Mouse (Mus musculus) spleen, adult 2 months (tissue): ENCODE results near the gene Tjap1. TPM values are rescaled to one million over a fixed set of nuclear protein-coding genes. Genes with fewer than 3 reads are reported as not detected.

ENCODE experiments used
- DNase-seq, 2 experiments: peaks; one replicate each; pipeline versions ENCODE4 v3.0.0 to v3.0.0-alpha.2; 2012 to 2021; ENCODE audit warnings: low spot score in 2 of 2, low read depth in 1 of 2
- H3K27ac ChIP-seq: fragments of 200-500 bp; 2 replicates; pipeline ENCODE4 v1.5.1; 2012; ENCODE audit warnings: low read length, inconsistent platforms; ENCODE audit not compliant: insufficient read depth
- H3K27me3 ChIP-seq: fragments of 200-500 bp; 2 replicates; pipeline ENCODE4 v1.6.1; 2012; ENCODE audit warnings: mild to moderate bottlenecking, moderate library complexity, low read length, inconsistent platforms; ENCODE audit not compliant: control insufficient read depth, insufficient read depth
- H3K36me3 ChIP-seq: fragments of 200-500 bp; 2 replicates; pipeline ENCODE4 v1.6.1; 2012; ENCODE audit warnings: mild to moderate bottlenecking, low read length, inconsistent platforms; ENCODE audit not compliant: control insufficient read depth, insufficient read depth
- H3K4me1 ChIP-seq: fragments of 200-500 bp; 2 replicates; pipeline ENCODE4 v1.6.1; 2011; ENCODE audit warnings: inconsistent platforms; ENCODE audit not compliant: control insufficient read depth, insufficient read depth, insufficient read length
- H3K4me3 ChIP-seq: fragments of 200-500 bp; 2 replicates; pipeline ENCODE4 v1.5.1; 2011; ENCODE audit warnings: mild to moderate bottlenecking, inconsistent platforms; ENCODE audit not compliant: insufficient read depth, insufficient read length; ENCODE audit errors: extremely low read depth
- CTCF ChIP-seq: fragments of 200-500 bp; IDR thresholded peaks from 2 replicates; pipeline ENCODE4 v1.5.1; 2011; ENCODE audit warnings: mild to moderate bottlenecking, inconsistent platforms; ENCODE audit not compliant: insufficient read depth, insufficient read length, insufficient replicate concordance; ENCODE audit errors: extremely low read depth
- POLR2A ChIP-seq: fragments of 200-500 bp; IDR thresholded peaks from 2 replicates; pipeline ENCODE4 v1.6.1; 2011; ENCODE audit warnings: low read depth, low read length, inconsistent platforms
- WGBS: fragments of 180-500 bp; shearing (Covaris S2); methylation state at CpG from one replicate; pipeline ENCODE4 v1.1.7; 2018; 5-methylcytosine and 5-hydroxymethylcytosine counted together
- polyA plus RNA-seq: library from polyadenylated mRNA; depleted of rRNA; stranded (reverse); fragments of >200 nt; gene quantifications from 2 replicates; pipeline ENCODE4 v1.2.3, GENCODE M21; 2012; rRNA removed

Gene Tjap1
- polyA plus RNA-seq, 1 experiment = 28.8 TPM

- Histone ChIP-seq H3K27me3 (no peaks in the 10 kb centered on the region), H3K27ac (no peak overlapping the region), H3K36me3 (peaks cover 38% of the 10 kb centered on the region), H3K4me1 (no peaks in the 10 kb centered on the region), H3K4me3 (no peak overlapping the region)
- DNase-seq = no peak
- 84% methylated on average over 6 of the region's 6 CpGs for WGBS
- TF ChIP-seq POLR2A = no peak
- no peak for TF ChIP-seq CTCF
Measured at GRCm38 (mm10) chr17:46237079-46237478, 45.7 kb downstream of the Tjap1 start.

GRCm38 (mm10) chr17:46236067-46236466, 46.8 kb downstream of the Tjap1 start:
- H3K27me3 ChIP-seq = no peaks in the 10 kb centered on the region
- no peak for TF ChIP-seq CTCF
- 91% methylated on average over 1 of the region's 1 CpGs for WGBS
- peaks cover 35% of the 10 kb centered on the region for H3K36me3 ChIP-seq
- H3K27ac ChIP-seq = no peak overlapping the region
- H3K4me1 ChIP-seq = no peaks in the 10 kb centered on the region
- DNase-seq = no peak
- H3K4me3 ChIP-seq = no peak overlapping the region

GRCm38 (mm10) chr17:46227576-46227975, 55.2 kb downstream of the Tjap1 start:
- WGBS = 93% methylated on average over 7 of the region's 7 CpGs
- Histone ChIP-seq H3K4me1 (no peaks in the 10 kb centered on the region), H3K4me3 (no peak overlapping the region), H3K36me3 (peaks cover 52% of the 10 kb centered on the region), H3K27me3 (no peaks in the 10 kb centered on the region), H3K27ac (no peak overlapping the region)
- no peak for TF ChIP-seq POLR2A
- TF ChIP-seq CTCF = no peak
- no peak for DNase-seq

GRCm38 (mm10) chr17:46221601-46222000, 61.2 kb downstream of the Tjap1 start:
- peaks cover 54% of the 10 kb centered on the region for H3K36me3 ChIP-seq
- H3K4me3 ChIP-seq = no peak overlapping the region
- no peak overlapping the region for H3K27ac ChIP-seq
- WGBS = 91% methylated on average over 3 of the region's 3 CpGs
- no peaks in the 10 kb centered on the region for H3K4me1 ChIP-seq
- no peak for DNase-seq
- no peak for TF ChIP-seq CTCF
- TF ChIP-seq POLR2A = no peak
- no peaks in the 10 kb centered on the region for H3K27me3 ChIP-seq

GRCm38 (mm10) chr17:46210550-46210949, 72.3 kb downstream of the Tjap1 start:
- no peaks in the 10 kb centered on the region for H3K4me1 ChIP-seq
- WGBS = 91% methylated on average over 3 of the region's 3 CpGs
- H3K27me3 ChIP-seq = no peaks in the 10 kb centered on the region
- H3K36me3 ChIP-seq = peaks cover 30% of the 10 kb centered on the region
- no peak for DNase-seq
- no peak overlapping the region for H3K4me3 ChIP-seq
- H3K27ac ChIP-seq = no peak overlapping the region
- TF ChIP-seq POLR2A = no peak
- TF ChIP-seq CTCF = no peak

Other genes with a start within 250 kb of the Tjap1 start
- gene Mrps18a, start 172.0 kb downstream of the Tjap1 start, polyA plus RNA-seq = 27.4 and 29.7 TPM in 2 replicates
- 0.58 and 2.1 TPM in 2 replicates for gene Rsph9, start 138.8 kb downstream of the Tjap1 start, polyA plus RNA-seq
- 16.5 and 17.7 TPM in 2 replicates for gene Mad2l1bp, start 129.5 kb downstream of the Tjap1 start, polyA plus RNA-seq
- gene Gtpbp2, start 122.0 kb downstream of the Tjap1 start, polyA plus RNA-seq = 176 and 177 TPM in 2 replicates
- gene Polh, start 80.4 kb downstream of the Tjap1 start, polyA plus RNA-seq = 5.2 and 5.6 TPM in 2 replicates
- gene Xpo5, start 80.2 kb downstream of the Tjap1 start, polyA plus RNA-seq = 14.7 and 16.8 TPM in 2 replicates
- gene Polr1c, start 35.0 kb downstream of the Tjap1 start, polyA plus RNA-seq = 30.0 and 33.6 TPM in 2 replicates
- gene Yipf3, start 34.9 kb downstream of the Tjap1 start, polyA plus RNA-seq = 128 and 138 TPM in 2 replicates
- 0.82 and 0.89 TPM in 2 replicates for gene Lrrc73, start 29.5 kb downstream of the Tjap1 start, polyA plus RNA-seq
- 0.46 and 0.50 TPM in 2 replicates for gene Dlk2, start 14.4 kb upstream of the Tjap1 start, polyA plus RNA-seq
- 15.4 and 23.3 TPM in 2 replicates for gene Abcc10, start 45.3 kb upstream of the Tjap1 start, polyA plus RNA-seq
- gene Zfp318, start 100.7 kb upstream of the Tjap1 start, polyA plus RNA-seq = 37.6 and 55.4 TPM in 2 replicates
- gene Crip3, start 145.9 kb upstream of the Tjap1 start, polyA plus RNA-seq = 8.9 and 10.0 TPM in 2 replicates
- 0.07 TPM in 1 of 2 replicates, not detected in the other for gene Slc22a7, start 155.4 kb upstream of the Tjap1 start, polyA plus RNA-seq
- 0.82 and 0.89 TPM in 2 replicates for gene Ttbk1, start 204.6 kb upstream of the Tjap1 start, polyA plus RNA-seq
- 2.3 and 3.6 TPM in 2 replicates for gene Dnph1, start 213.7 kb upstream of the Tjap1 start, polyA plus RNA-seq